Comparison of ENCODE assay signal across 25 mouse cellular contexts in the genomic region with DNA sequence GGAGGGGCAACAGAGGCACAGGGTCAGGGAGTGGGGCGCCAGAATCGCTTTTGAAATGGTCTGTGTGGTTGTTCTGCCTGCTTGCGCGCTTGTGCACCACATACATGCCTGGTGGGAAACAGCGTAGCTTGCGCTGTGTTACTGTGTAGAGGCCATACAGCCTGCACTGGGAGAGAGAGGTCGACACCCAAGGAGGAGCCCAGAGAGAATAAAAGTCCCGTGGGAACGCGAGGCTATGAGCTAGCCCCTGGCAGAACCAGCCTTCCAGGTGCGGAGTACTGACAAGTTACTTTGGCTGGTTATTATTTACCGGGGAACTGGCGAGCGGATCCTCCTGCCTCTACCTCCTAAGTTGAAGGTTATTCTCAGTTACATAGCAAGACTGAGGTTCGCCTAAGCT. TPM values are rescaled to one million over a fixed set of nuclear protein-coding genes. Genes with fewer than 3 reads are reported as not detected.
"Had no signal": no experiment of that assay in that cellular context is flagged by ENCODE, and none has a peak within 500 bp of the region (broad histone marks: within the 10 kb centered on the region; RNA-seq: fewer than 3 reads in every experiment).

No protein-coding gene starts in this region.

- H3K4me2 ChIP-seq: heart, embryonic 13.5 days; heart, embryonic 15.5 days; hindbrain, embryonic 13.5 days; hindbrain, embryonic 15.5 days; kidney, embryonic 15.5 days; limb, embryonic 13.5 days; limb, embryonic 15.5 days; liver, embryonic 13.5 days had no signal

- DNase-seq: gastrocnemius, postnatal 14 days; gastrocnemius, postnatal 36 days; heart, adult 18-20 months; heart, postnatal 14 days; heart, postnatal 36 days; kidney, adult 11 months; kidney, adult 2 months; kidney, adult 9 months; kidney, postnatal 14 days; kidney, postnatal 36 days; layer of hippocampus, adult 9-11 months; layer of hippocampus, postnatal 36 days; left cerebral cortex, postnatal 4 days; liver, embryonic 13.5 days had no signal

- H3K9me3 ChIP-seq: heart, embryonic 13.5 days; heart, embryonic 15.5 days; hindbrain, embryonic 13.5 days; hindbrain, embryonic 15.5 days; kidney, embryonic 15.5 days; limb, embryonic 13.5 days; limb, embryonic 15.5 days; liver, embryonic 13.5 days had no signal

- H3K27ac ChIP-seq: heart, embryonic 13.5 days; heart, embryonic 15.5 days; hindbrain, embryonic 13.5 days; hindbrain, embryonic 15.5 days; hindbrain, postnatal 0 days; kidney, embryonic 15.5 days; kidney, postnatal 0 days; limb, embryonic 13.5 days; limb, embryonic 15.5 days; liver, embryonic 13.5 days had no signal

- H3K4me3 ChIP-seq: heart, embryonic 13.5 days; heart, embryonic 15.5 days; hindbrain, embryonic 13.5 days; hindbrain, embryonic 15.5 days; kidney, embryonic 15.5 days; limb, embryonic 13.5 days; limb, embryonic 15.5 days; liver, embryonic 13.5 days had no signal

- ATAC-seq: hindbrain, postnatal 0 days; intestine, embryonic 16.5 days had no signal

- H3K27me3 ChIP-seq: heart, embryonic 13.5 days; heart, embryonic 15.5 days; hindbrain, embryonic 13.5 days; hindbrain, embryonic 15.5 days; kidney, embryonic 15.5 days; limb, embryonic 13.5 days; limb, embryonic 15.5 days; liver, embryonic 13.5 days had no signal

- H3K9ac ChIP-seq: heart, embryonic 13.5 days; heart, embryonic 15.5 days; hindbrain, embryonic 13.5 days; hindbrain, embryonic 15.5 days; kidney, embryonic 15.5 days; limb, embryonic 13.5 days; limb, embryonic 15.5 days; liver, embryonic 13.5 days had no signal

- H3K36me3 ChIP-seq: heart, embryonic 13.5 days; heart, embryonic 15.5 days; hindbrain, embryonic 15.5 days; kidney, embryonic 15.5 days; limb, embryonic 13.5 days; limb, embryonic 15.5 days; liver, embryonic 13.5 days had no signal

- H3K4me1 ChIP-seq: limb, embryonic 13.5 days; limb, embryonic 15.5 days had no signal

RNA-seq across cellular contexts. Expression of gene Cdkl4, which starts 26.6 kb away (rescaled TPM):
- total RNA-seq: gastrocnemius, postnatal 36 days; hematopoietic stem cell, adult 5-6 weeks had no signal
- polyA plus RNA-seq: heart, embryonic 13.5 days had no signal
